Mouse (Mus musculus) erythroblast, embryonic 14.5 days (primary cell): ENCODE measurements around the gene Cog2. TPM values are rescaled to one million over a fixed set of nuclear protein-coding genes. Genes with fewer than 3 reads are reported as not detected.

ENCODE experiments used
- H3K27me3 ChIP-seq: 2 replicates; pipeline ENCODE4 v1.6.1; 2012; ENCODE audit warnings: inconsistent platforms; ENCODE audit not compliant: control insufficient read depth
- H3K36me3 ChIP-seq: 2 replicates; pipeline ENCODE4 v1.6.1; 2012; ENCODE audit warnings: mild to moderate bottlenecking, inconsistent platforms; ENCODE audit not compliant: control insufficient read depth
- H3K4me1 ChIP-seq: 2 replicates; pipeline ENCODE4 v1.6.1; 2012; ENCODE audit warnings: inconsistent platforms; ENCODE audit not compliant: control insufficient read depth
- H3K4me3 ChIP-seq: replicated peaks from 2 replicates; pipeline ENCODE3; 2012; ENCODE audit warnings: moderate library complexity, mild to moderate bottlenecking, inconsistent platforms
- H3K9me3 ChIP-seq: 2 replicates; pipeline ENCODE4 v1.6.1; 2012; ENCODE audit warnings: low read length, inconsistent platforms, mixed read lengths; ENCODE audit not compliant: control insufficient read depth
- GATA1 ChIP-seq: IDR thresholded peaks from 2 replicates; pipeline ENCODE4 v1.6.1; 2012; ENCODE audit warnings: low read length, inconsistent platforms, mixed read lengths
- TAL1 ChIP-seq: IDR thresholded peaks from 3 replicates; pipeline ENCODE4 v1.6.1; 2012; ENCODE audit warnings: low read length, inconsistent platforms, mixed read lengths
- polyA plus RNA-seq: library from polyadenylated mRNA; stranded (reverse); fragments of >175 nt; gene quantifications from 2 replicates; pipeline ENCODE4 v1.2.3, GENCODE M21; 2012

Gene Cog2
- polyA plus RNA-seq, 1 experiment = 0.87 TPM

DNA sequence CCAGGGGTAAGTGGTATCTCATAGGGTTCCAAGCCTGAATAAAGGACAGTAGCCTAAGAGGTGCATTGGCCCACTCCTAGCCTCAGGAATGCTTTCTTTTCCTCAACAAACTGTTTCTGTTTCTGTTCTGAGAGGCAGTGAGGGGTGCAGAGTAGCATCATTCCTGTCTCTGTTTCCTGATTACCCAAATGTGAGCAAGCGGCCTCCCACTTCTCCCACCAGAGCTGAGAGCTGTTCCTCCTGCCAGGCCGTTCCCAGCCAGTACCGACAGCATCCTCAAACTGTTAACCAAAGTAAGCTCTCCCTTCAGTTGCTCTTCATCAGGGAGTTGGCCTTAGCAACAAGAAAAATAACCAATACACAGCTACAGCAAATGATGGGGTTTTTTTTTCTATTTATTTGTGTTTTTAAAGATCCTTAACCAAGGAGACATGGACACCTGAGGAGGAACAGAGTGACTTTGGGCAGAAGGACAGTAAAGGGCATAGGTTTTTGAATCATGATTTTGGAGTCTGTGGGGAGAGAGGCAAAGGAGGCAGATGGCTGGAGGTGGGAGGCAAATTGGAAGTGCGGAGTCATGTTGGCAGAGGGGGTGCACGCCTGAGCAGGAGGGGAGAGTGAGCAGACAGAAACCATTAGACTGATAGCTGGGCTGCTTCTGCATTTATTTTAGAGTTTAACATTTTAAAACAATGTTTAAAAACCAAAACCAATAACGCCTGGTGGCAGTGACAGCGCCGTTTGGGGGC lies 12.8 kb upstream of the Cog2 start:
- no peak overlapping the region for H3K4me3 ChIP-seq
- H3K4me1 ChIP-seq = no peaks in the 10 kb centered on the region
- TF ChIP-seq GATA1 = no peak
- TF ChIP-seq TAL1 = no peak
- no peaks in the 10 kb centered on the region for H3K36me3 ChIP-seq
- no peaks in the 10 kb centered on the region for H3K27me3 ChIP-seq
- H3K9me3 ChIP-seq = no peaks in the 10 kb centered on the region

DNA sequence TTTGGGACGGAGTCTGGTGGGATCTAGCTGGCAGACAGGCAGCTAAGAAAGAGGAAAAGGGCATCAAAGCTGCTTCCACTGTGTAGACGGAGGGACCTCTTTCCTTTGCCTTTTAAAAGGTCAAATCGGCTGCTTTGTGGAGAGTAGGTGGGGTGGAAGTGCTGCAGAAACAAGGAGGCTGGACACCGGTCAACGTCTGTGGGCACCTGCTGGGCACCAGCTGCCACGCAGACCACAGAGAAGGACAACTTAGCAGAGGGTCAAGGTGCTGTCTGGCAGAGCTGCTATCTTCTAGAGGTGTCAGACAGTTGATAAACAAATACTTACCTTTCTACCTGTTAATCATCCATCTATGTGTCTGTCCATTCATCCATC lies 12.3 kb upstream of the Cog2 start:
- H3K36me3 ChIP-seq = no peaks in the 10 kb centered on the region
- H3K4me1 ChIP-seq = no peaks in the 10 kb centered on the region
- no peaks in the 10 kb centered on the region for H3K27me3 ChIP-seq
- TF ChIP-seq GATA1 (no peak), TAL1 (no peak)
- no peaks in the 10 kb centered on the region for H3K9me3 ChIP-seq
- H3K4me3 ChIP-seq = no peak overlapping the region

DNA sequence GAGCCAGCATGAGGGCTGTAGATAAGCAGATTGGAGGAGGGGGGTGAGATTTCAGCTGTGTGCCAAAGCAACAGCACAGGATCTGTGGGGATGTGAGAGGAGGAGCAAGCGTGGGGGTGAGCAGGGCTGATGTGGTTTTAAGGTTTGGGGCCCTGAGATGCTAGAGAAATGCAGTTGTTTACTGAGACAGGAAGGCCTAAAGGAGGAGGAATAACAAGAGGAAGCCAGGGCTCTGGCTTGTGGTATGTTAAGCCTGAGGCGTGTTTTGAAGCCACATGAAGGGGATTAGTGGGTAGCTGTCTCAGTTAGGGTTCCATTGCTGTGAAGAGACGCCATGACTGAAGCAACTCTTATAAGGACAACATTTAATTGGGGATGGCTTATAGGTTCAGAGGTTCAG lies 11.4 kb upstream of the Cog2 start:
- no peaks in the 10 kb centered on the region for H3K27me3 ChIP-seq
- TF ChIP-seq GATA1 (no peak), TAL1 (no peak)
- H3K36me3 ChIP-seq = no peaks in the 10 kb centered on the region
- H3K4me3 ChIP-seq = no peak overlapping the region
- H3K9me3 ChIP-seq = no peaks in the 10 kb centered on the region
- H3K4me1 ChIP-seq = no peaks in the 10 kb centered on the region

DNA sequence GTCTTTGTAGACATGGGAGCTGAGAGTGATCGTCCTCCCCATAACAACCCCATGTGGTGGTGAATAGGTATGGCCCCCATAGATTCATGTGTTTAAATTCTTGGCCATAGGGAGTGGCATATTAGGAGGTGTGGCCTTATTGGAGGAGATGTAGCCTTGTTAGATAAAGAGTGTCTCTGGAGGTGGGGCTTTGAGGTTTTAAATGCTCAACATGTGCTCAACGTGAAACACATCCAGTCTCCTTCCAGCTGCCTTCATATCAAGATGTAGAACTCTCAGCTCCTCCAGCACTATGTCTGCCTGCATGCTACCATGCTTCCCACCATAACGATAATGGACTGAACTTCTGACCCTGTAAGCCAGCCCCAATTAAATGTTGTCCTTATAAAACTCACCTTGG lies 4.5 kb upstream of the Cog2 start:
- no peak overlapping the region for H3K4me3 ChIP-seq
- TF ChIP-seq TAL1 = no peak
- no peak for TF ChIP-seq GATA1
- H3K9me3 ChIP-seq = no peaks in the 10 kb centered on the region
- peaks cover 8% of the 10 kb centered on the region for H3K27me3 ChIP-seq
- peaks cover 7% of the 10 kb centered on the region for H3K4me1 ChIP-seq
- H3K36me3 ChIP-seq = no peaks in the 10 kb centered on the region

DNA sequence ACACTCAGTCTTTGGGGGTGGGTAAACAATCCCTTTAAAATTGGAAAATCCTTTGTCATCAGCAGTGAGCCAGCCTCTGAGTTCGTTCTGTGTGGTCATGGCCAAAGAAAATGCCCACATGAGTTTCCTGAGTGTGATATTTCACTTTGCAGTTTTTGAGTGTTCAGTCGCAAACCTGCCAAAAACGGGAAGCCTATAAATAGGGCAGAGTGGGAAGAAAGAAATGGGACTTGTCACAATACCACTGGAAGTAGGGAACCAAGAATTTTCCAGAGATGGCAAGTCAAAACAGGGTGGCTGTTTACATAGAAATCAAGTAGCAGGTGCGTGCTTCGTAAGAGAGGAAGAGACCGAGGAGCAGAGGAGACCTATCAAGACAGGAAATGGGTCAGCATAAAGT lies 4.0 kb upstream of the Cog2 start:
- Histone ChIP-seq H3K4me1 (peaks cover 12% of the 10 kb centered on the region), H3K9me3 (no peaks in the 10 kb centered on the region), H3K27me3 (peaks cover 8% of the 10 kb centered on the region), H3K4me3 (no peak overlapping the region), H3K36me3 (no peaks in the 10 kb centered on the region)
- TF ChIP-seq TAL1 (no peak), GATA1 (no peak)

DNA sequence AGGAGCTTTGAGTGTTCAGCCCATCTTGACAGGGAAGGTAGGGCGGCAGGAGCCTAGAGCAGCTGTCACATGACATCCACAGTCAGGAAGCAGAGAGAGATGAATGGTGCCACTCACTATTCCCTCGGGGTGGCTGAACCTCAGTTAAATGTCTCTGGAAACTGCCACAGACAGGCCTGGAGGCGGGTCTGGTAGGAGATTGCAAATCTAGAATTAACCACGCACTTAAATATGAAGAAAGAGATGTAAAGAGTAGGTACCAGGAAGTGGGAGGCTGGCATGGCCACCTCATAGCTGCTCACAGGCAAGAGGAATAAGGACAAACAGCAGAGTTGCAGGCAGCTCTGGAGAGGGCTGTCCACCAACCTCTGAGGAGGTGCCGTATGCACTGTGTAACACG lies 3.4 kb upstream of the Cog2 start:
- no peak overlapping the region for H3K4me3 ChIP-seq
- H3K36me3 ChIP-seq = no peaks in the 10 kb centered on the region; the same call in 1 of the 2 replicates
- TF ChIP-seq GATA1 (no peak), TAL1 (no peak)

DNA sequence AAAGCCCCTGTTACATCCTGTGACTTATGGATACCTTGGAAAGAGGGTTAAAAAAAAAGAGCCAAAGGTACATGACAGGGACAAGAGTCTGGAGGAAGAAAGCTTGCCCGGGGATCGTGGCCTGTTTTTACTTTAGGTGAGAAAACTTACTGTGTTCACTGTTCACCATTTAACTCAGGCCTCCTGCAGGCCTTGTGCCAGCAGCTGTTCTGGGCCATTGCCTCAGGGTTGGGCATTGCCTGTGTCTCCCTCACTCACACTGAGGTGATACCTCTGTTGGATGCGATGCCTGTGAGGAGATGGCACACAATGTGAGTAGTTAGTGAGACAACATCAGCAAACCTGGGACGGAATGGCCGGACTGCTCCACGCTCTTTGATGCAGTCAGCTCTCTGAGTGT lies 1.4 kb downstream of the Cog2 start:
- Histone ChIP-seq H3K27me3 (peaks cover 5% of the 10 kb centered on the region), H3K4me1 (peaks cover 29% of the 10 kb centered on the region), H3K36me3 (peaks cover 34% of the 10 kb centered on the region), H3K4me3 (peak overlapping the region; percentile 100), H3K9me3 (no peaks in the 10 kb centered on the region)
- no peak for TF ChIP-seq TAL1
- TF ChIP-seq GATA1 = no peak

More for the DNA sequence above, 3.4 kb upstream of the Cog2 start:
- Histone ChIP-seq H3K4me1 (peaks cover 18% of the 10 kb centered on the region), H3K9me3 (no peaks in the 10 kb centered on the region), H3K27me3 (peaks cover 8% of the 10 kb centered on the region)

DNA sequence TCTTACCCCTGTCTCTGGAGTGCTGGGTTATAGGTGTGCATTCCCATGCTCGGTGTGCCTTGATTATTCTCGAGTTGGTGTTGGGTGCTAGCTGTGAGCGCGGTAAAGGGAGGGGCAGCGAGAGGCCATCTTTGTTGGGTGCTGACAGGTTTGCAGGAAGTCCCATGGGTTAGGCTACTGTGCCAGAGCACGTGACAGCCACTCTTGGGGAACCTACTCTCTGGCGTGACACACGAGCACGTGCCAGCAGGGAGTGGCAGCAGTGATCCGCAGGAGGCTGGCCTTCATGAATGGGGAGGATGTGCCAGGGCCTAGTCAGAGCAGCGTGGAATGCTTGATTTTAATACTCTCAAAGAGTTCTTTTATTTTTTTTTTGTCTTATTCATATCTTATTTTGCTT lies 5.7 kb downstream of the Cog2 start:
- no peaks in the 10 kb centered on the region for H3K9me3 ChIP-seq
- no peak overlapping the region for H3K4me3 ChIP-seq
- peaks cover 72% of the 10 kb centered on the region for H3K36me3 ChIP-seq
- TF ChIP-seq TAL1 (no peak), GATA1 (no peak)
- peaks cover 20% of the 10 kb centered on the region for H3K4me1 ChIP-seq
- no peaks in the 10 kb centered on the region for H3K27me3 ChIP-seq

DNA sequence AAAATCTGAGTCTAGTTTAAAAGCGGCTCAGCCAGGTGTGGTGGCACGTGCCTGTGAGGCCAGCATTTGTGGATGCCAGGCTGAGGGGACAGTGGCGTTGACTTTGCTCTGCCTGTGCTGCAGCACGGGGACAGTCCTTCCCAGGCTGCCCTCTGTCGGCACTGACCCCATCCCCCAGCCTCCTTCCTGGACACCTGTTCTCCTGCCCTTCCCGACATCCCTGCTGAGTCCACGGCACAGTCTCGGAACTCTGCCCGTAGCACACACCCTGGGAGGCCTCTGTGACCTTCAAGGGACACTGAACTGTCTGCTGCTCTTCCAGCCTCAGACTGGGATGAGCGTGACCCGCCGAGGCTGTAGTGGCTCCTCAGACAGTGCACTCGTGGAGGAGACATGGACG lies 9.5 kb downstream of the Cog2 start:
- H3K36me3 ChIP-seq = peaks cover 89% of the 10 kb centered on the region
- H3K4me3 ChIP-seq = no peak overlapping the region
- TF ChIP-seq GATA1 (no peak), TAL1 (no peak)

DNA sequence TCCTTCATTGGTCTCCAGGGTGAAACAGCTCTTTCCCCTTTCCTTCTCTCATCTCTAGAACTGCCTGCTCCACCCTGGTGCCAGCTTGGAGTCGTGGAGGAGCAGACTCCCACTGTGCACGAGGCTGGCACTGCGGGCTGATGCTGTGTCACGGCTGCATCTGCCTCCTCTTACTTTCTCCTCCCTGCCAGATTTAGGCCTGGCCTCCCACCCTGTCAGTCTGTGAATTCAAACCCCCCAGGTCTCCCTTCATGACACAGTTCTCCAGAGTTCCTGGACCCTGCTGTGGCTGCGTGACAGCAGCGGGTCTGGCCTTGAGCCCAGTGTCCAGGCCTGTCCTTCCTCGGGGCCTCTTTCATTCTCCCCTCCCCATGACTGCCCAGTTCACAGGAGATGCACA lies 10.0 kb downstream of the Cog2 start:
- Histone ChIP-seq H3K27me3 (no peaks in the 10 kb centered on the region), H3K36me3 (peaks cover 91% of the 10 kb centered on the region), H3K9me3 (no peaks in the 10 kb centered on the region)

More for the DNA sequence above, 9.5 kb downstream of the Cog2 start:
- H3K4me1 ChIP-seq = no peaks in the 10 kb centered on the region
- no peaks in the 10 kb centered on the region for H3K9me3 ChIP-seq
- H3K27me3 ChIP-seq = no peaks in the 10 kb centered on the region

More for the DNA sequence above, 10.0 kb downstream of the Cog2 start:
- Histone ChIP-seq H3K4me3 (no peak overlapping the region), H3K4me1 (no peaks in the 10 kb centered on the region)
- TF ChIP-seq TAL1 = no peak
